Mouse (Mus musculus) stomach, postnatal 0 days (tissue): ENCODE measurements around the gene Farp1.

ENCODE experiments used
- CTCF ChIP-seq: IDR thresholded peaks from 2 replicates; pipeline ENCODE4 v1.5.1; 2016; ENCODE audit warnings: antibody characterized with exemption, low read depth, mild to moderate bottlenecking, moderate library complexity
- EP300 ChIP-seq: optimal IDR thresholded peaks from 2 replicates; pipeline ENCODE3; 2016; ENCODE audit warnings: antibody characterized with exemption

DNA sequence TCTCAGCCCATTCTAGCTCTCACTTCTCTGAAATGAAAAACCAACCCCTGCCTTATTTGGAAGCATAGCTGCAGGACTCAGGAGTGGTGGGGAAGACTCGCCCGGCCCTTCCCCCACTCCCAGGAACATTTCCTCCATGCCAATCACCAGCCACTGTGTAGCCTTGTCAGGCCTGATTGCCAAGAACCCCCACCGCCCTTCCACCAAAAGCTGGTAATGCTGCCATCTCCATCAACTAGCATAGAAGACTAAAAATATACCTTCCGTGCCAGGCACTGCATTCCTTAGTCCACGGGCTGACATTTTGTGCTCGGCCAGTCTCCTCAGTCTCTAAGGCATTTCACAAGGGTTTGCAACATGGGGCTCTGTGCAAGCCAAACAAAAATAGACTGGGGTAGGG is 235.5 kb downstream of the Farp1 start:
- TF ChIP-seq CTCF (no peak), EP300 (no peak)
